Mouse (Mus musculus) right cerebral cortex, postnatal 10 days (tissue): ENCODE results near the gene Aacs.

Experiments used
- DNase-seq, 2 experiments: peaks; one replicate each; pipeline ENCODE4 v3.0.0; 2021; ENCODE audit warnings: low spot score in 2 of 2

Aacs gene

DNA sequence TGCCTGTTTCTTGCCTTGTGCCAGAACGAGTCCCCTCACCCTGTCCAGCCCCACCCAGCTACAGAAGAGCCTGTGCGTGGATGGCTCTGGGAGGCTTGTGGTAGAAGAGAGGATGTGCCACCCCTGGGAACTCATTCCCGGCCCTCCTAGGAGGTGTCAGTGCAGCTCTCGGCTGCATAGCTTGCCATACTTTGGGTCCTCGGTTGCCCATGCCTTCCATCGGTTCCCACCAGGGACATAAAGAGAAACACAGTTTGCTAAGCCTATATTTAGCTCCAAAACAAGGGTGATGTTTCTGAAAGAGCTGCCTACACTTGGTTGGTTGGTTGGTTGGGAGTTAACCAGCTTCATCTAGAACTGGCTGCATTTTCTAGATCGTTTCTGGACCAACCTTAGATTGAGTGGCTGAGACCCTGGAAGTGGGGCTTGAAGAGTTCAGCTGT is 58.6 kb downstream of the Aacs start:
- DNase-seq: peak in 1 of 2 experiments; percentile 62

DNA sequence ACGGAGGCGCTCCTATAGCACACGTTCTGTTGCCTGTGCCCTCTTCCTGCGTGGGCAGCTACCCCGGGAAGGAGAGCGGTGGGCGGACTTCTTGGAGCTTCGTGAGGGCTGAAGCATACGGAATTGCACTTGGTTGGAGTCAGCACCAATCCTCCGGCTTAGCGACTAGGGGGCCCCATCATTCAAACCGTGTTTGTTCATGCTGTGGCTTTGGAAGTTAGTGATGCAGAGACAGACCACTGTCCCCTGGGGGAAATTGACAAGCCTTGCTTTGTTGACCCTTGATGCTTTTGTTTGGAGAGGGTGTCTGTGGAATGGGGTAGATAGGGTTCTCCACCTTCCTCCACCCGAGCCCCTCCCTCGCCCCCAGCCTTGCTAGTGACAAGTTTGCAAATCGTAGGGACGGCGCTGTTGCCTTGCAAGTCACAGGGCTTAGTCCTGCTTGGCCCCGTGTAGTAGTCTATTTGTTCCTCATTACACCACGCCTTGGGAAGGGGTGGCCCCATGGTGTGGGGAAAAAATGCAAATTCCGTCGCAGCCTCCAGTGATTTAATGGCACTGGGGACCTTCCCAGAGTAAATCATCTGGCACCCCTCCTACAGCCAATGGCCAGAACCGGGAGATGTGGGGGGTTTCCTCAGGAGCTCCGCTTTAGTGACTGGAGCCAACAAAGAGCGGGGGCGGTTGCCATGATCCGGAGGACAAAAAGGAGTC is 59.2 kb downstream of the Aacs start:
- peak; percentile 84 to 86 for DNase-seq

DNA sequence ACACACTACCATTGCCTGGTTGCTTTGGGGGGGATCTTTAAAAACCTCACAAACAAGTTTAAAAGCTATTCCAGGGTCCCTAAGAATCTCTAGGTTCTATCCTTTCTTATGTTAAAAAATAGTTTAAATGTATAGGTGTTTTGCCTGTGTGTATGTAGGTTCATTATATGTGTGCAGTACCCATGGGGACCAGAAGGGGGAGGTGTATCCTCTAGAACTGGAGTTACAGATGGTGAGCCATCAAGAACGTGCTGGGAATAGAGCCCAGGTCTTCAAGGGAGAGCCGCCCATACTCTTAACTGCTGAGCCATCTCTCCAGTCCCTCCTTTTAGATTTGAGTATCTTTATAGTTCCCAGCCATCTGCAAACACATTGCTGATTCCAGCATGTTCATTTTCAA is 69.5 kb downstream of the Aacs start:
- DNase-seq: no peak

DNA sequence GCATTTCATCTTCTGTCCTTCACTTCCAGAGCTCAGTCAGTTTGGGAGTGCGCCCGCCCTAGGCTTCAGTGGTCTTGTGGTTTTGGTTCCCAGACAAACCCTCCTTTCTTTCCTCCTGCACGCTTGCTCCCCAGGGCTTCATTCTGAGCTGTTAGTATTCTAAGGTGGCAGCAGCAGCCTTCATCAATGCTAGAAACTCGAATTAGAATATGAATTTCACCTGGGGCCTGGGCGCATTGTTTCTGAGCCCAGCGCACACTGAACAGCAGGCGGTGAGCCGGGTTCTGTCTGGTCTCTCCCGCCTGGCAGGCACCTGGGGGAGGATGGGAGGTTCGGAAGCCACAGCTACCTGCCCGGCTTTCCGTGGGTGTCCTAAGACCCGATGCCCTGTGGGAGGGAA is 70.7 kb downstream of the Aacs start:
- no peak for DNase-seq

DNA sequence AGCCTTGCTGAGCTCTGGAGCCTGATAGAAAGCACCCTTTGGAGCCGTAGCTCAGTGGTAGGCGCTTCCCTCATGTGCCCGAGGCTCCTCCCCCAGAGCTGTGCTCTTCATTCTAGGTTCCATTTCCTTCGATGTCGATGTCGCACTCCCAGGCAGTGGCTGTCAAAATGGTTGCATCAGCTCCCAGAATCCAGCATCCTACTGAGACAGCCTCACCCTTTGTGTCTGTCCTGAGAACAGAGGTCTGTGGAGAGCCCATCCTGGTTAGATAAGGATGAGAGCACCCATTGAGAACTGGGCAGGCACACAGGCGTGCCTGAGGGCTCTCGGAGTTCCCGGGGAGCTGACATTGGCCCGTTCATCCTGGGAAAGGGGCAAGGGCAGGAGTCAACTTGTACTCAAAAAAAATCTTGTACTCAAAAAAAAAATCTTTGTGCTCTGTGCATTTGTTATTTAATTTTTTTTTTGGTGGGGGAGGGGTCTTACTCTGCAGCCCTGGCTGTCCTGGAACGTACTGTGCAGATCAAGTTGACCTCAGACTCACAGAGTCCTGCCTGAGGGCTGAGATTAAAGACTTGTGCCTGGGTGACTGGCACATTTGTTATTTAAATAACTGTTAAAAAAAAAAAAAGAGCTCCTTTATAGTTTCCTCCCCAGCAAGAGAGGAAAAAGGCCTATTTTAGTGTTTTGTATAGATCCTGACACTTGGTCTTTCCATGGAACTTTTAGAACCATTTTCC is 74.3 kb downstream of the Aacs start:
- no peak for DNase-seq

DNA sequence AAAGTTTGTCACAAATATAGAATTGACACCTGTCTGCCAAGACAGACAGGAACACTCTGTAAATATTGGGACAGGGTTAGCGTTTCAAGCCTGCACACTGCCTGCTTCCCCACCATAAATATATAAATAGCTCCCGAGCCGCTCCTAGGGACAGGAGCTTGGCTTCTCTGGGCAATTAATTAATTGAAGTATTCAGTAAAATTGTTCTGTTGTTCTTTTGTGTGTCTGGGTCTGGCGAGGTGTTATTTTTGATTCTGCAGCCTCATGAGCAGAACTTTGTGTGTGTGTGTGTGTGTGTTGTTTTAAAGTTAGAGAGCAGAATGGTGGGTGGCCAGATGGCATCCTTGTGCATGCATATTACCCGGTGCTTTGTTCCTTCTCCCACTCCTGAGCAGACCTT is 80.1 kb downstream of the Aacs start:
- DNase-seq: no peak

GRCm38 (mm10) chr5:125563492-125563891 is 87.9 kb downstream of the Aacs start:
- DNase-seq: no peak

DNA sequence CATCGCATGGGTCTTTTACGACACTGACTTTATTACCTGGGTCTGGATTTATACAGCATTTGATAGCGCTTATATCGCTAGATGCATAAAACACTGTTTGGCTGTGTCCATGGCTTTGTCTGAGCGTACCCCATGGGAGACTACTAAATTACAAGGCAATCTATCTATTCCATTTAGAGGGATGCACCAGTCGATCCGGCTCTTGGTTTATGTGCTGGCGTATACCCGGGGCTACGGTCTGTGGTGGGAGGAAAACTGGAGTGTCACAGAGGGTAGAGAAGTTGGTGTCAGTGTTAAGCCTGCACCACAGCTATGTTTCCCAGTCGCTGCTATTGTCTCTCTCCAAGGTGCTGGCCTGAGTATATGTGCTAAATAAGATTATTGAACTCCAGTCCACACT is 90.1 kb downstream of the Aacs start:
- no peak for DNase-seq
